Mouse (Mus musculus): ENCODE data around the gene Dhps.

Gene Dhps
- long read RNA-seq, experiment 1, transcript Dhps-202 (2 exons, 659 nt) = minor isoform, 5 of 26 reads
- long read RNA-seq, experiment 1, transcript Dhps-201 (9 exons, 1,333 nt) = major isoform, 18 of 26 reads
- long read RNA-seq, experiment 1, partial matches to known transcripts = 0 of 26 reads
- long read RNA-seq, experiment 1, other reads (novel, unspliced or antisense) = 2 of 26 reads
- long read RNA-seq, experiment 2, transcript Dhps-202 (2 exons, 659 nt) = minor isoform, 6 of 23 reads
- long read RNA-seq, experiment 2, transcript Dhps-201 (9 exons, 1,333 nt) = major isoform, 14 of 23 reads
- long read RNA-seq, experiment 2, partial matches to known transcripts = 0 of 23 reads
- long read RNA-seq, experiment 2, other reads (novel, unspliced or antisense) = 3 of 23 reads

DNA sequence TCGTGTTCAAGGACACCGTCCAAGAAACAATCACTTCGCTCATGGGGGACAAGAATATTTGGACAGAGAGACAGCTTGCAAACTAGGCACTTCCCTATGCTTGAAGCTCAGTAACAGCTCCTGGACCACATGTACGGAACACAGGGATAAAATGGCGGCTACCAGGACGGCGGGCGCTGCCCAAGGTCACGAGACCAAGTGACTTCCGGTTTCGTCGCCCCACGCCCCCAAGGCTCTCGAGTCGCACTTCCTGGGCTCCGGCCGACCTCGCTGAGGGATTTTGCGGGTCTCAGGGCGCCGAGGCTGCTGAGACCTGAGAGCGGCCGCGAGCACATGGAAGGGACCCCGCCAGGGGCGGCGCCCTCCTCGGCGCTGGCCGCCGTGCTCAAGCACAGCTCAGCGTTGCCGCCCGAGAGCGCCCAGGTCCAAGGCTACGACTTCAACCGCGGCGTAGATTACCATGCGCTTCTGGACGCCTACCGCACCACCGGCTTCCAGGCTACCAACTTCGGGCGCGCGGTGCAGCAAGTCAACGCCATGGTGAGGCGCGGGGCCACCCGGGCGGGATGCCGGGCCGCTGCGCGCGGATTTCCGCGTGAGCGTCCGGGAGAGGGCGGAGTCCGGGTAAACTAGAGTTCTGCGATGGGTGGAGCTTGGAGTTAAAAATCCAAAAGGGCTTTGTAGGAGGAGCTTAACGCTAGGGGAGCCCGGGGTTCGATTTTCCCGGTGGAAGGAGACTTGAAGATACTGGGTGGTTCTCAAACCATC lies at the start of gene Dhps:
TSS of gene Dhps (plus strand) at position 244 of the 768 bp plus-strand sequence.
- intact Hi-C loops (cut with DNase I) = loop anchor here (5.0 kb wide), 1 partner anchor 34 kb away; the partner anchor contains the start of gene Tnpo2

- intact Hi-C loops (cut with DNase I) = no loop called here
These were observed 47.7 kb upstream of the Dhps start for GRCm38 (mm10) chr8:85023846-85024245.

GRCm38 (mm10) chr8:85025098-85025932 lies 46.2 kb upstream of the Dhps start, which contains the start of gene Asna1:
Gene Asna1, minus strand, starts transcription at chr8:85025281.
- intact Hi-C loops (cut with DNase I) = loop anchor here (5.0 kb wide), 1 partner anchor 48 kb away; the partner anchor contains the start of gene Junb

DNA sequence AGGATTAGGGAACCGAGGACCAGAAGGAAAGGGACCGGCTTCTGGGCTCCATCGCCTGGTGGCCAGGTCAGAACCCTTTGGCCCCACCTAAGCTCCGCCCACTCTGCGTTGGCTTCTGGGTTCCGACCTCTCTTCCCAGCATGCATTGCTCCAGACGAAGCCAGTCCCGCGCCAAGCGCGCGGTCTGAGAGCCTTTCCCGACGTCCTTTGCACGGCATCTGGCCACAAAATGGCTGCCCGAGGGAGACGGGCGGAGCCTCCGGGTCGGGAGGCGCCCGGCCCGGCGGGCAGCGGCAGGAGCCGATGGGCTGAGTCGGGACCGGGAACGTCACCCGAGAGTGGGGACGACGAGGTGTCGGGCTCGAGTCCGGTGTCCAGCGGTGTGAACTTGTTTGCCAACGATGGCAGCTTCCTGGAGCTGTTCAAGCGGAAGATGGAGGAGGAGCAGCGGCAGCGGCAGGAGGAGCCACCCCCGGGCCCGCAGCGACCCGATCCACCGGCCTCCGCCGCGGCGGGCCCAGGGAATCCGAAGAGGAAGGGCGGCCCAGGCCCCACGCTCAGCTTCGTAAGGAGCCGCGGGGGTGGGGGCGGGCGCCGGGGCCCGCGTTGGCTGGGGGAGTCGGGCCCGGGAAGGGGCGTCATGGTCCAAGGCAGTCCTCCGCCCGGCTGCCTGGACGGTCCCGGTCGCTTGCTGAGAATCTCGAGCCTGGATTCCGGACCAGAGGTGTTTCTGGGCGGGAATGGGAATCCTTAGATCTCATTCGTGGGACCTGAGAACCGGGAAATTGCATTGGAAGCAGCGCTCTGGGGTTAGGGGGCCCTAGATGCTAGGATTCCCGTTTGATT lies 44.7 kb upstream of the Dhps start, which contains the start of gene Trir:
TSS of gene Trir (plus strand) at position 154 of the 846 bp plus-strand sequence.
- intact Hi-C loops (cut with DNase I) = loop anchor here (5.0 kb wide), 1 partner anchor 50 kb away; the partner anchor contains the start of gene Junb

DNA sequence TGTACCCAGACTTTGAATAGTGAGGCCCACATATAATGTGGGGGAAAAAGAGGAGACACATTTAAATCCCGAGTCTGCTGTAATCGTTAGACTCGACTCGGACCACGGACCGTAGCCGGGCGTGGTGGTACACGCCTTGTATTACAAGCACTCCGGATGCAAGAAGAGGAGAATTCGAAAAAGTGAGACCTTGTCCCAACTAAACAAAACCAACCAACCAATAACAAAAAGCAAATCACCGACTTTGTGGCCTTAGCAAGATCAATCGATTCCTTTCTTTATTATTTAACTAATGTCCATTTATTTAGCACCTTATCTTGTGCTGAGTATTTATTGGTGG lies 44.1 kb upstream of the Dhps start:
- intact Hi-C loops (cut with DNase I) = loop anchor here (5.0 kb wide), 1 partner anchor 50 kb away; the partner anchor contains the start of gene Junb

DNA sequence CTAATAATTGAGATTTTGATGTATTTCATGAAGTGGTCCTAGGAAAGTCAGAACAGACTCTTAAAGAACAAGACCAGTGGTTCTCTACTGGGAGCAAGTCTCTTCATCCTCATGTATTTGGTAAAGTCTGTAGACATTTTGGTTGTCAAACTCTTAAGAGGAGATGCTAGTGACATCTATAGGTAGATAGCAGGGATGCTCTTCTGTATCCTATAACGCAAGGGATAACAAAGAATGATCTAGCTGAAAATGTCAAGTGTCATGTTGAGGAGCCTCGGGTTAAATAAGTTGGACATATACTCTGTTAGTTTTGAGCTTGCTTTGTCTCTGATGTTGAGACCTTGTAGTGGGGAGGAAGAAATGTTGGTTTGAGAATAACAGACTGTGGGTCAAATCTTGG lies 43.6 kb upstream of the Dhps start:
- intact Hi-C loops (cut with DNase I) = loop anchor here (5.0 kb wide), 1 partner anchor 51 kb away; the partner anchor contains the start of gene Junb

DNA sequence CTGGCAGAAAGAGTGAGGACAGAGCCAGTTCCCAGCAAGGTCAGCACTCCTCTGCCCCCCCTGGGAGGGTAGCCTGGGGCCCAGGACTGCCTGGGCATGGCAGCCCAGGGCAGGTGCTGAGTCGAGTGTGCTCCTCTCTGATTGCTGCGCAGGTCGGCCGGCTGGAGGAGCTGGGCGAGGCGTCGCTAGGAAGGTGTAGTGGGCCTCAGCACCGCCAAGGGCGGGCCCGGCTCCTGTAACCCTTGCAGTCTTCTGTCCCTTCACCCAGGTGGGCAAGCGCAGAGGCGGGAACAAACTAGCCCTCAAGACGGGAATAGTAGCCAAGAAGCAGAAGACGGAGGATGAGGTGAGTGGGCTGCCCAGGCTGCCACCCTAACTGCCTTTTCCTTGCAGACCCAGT lies 42.3 kb upstream of the Dhps start:
- intact Hi-C loops (cut with DNase I) = loop anchor here (5.0 kb wide), 1 partner anchor 52 kb away; the partner anchor contains the start of gene Junb

DNA sequence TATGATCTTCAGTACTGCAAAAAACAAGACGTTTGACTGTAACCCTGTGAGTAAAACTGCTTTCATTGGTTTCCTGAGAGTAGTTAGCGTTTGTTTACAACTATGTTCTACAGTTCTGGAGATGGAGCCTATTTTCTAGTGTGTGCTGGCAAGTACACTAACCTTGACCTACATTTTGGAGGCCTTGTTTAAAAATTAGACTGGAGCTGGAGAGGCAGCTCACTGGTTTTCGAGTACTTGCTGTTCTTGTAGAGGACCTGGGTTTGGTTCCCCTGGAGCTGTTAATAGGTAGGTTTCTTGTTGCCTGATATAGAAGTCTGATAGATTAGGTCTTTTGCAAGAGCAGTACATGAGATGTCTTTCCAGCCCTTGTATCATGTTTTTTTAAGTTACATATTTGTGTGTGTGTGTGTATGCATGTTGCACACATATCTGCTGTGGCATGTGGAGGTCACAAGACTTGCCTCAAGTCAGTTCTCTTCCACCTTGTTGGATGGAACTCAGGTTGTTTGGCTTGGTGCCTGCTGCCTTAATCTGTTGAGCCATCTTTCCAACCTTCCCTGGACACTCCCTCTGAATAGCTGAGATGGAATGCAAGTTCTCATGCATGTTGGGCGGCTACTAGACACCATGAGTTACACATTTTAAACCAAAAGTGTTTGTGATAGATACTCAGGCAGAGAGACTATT lies 38.8 kb upstream of the Dhps start:
- intact Hi-C loops (cut with DNase I) = no loop called here

DNA sequence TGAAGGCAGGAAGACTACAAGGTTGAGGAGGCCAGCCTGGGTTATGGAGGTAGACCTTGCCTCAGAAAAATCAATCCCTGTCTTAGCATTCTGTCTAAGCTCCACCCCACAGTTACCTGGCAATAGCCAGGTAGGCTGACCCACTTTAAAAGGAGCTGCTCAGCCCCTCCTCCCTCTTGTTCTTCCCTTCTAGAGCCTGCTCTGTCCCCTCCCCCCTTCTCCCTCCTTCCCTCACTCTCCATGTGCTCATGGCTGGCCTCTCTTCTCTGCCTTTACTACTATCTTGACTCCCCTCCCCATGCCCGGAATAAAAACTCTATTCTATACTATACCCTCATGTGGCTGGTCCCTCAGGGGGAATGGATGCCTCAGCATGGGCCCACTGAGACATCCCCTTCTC lies 37.7 kb upstream of the Dhps start:
- intact Hi-C loops (cut with DNase I) = no loop called here

GRCm38 (mm10) chr8:85034764-85035163 lies 36.8 kb upstream of the Dhps start:
- intact Hi-C loops (cut with DNase I) = loop anchor here (5.0 kb wide), 1 partner anchor 38 kb away; the partner anchor contains the start of gene Dhps

DNA sequence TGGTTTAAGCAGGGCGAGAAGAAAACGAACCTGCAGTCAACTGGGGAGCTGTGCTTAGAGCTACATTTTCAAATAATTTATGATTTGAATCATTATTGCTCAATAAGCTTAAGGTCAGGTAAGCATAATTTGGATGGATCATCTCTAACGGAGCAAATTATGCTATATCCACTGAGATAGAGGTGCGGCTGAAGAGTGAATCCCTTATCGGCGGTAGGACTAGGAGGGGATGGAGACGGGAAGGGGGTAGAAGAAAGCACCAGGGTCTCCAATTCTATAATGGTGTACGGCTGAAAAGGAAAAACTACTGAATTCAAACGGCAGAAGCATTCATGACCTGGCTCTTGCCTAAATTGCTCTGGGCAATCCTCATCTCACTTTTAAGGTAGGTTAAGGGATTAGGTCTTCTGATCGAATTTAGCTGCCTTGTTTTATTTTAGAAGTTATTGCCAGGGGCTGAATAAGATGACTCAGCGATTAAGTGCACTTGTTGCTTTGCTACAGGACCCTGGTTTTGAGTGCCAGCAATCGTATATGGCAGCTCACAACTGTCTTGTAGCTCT lies 36.3 kb upstream of the Dhps start:
- intact Hi-C loops (cut with DNase I) = loop anchor here (5.0 kb wide), 1 partner anchor 37 kb away; the partner anchor contains the start of gene Dhps

DNA sequence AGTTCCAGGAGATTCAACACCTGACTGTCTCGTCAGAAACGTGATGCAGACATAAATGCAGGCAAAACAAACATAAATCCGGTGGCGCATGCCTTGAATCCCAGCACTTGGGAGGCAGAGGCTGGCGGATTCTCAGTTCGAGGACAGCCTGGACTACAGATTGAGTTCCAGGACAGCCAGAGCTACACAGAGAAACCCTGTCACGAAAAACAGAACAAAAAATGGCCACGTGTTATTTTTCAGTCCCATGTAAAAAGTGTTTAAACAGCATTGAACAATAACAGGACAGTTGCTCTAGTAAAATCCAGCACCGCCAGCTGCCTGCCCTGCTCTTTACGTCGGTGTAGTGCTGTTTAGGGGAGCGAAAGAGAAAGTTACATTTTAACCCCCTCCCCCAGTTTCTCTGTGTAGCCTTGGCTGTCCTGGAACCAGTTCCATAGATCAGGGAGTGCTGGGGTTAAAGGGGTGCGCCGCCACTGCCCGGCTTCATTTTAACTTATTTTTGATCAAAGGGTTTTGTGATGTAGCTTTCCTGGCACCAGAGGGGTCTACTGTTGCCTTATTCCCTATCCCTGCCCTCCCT lies 35.7 kb upstream of the Dhps start:
- intact Hi-C loops (cut with DNase I) = loop anchor here (5.0 kb wide), 1 partner anchor 36 kb away; the partner anchor contains the start of gene Dhps

DNA sequence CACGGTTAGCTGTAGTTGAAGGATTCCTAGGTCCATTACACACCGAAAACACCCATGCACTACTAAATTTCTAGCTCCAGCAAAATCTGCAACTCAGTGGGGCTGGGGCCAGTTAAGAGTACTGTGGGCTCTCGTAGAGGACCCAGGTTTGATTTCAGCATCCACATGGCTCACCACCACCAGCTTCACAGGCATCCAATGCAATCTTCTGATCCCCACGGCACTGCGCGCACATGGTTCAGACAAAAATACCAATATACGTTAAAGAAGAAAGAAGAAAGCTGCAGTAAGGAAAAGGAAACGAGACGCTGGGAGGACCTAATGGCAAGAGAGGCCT lies 35.2 kb upstream of the Dhps start:
- intact Hi-C loops (cut with DNase I) = loop anchor here (5.0 kb wide), 1 partner anchor 36 kb away; the partner anchor contains the start of gene Dhps

DNA sequence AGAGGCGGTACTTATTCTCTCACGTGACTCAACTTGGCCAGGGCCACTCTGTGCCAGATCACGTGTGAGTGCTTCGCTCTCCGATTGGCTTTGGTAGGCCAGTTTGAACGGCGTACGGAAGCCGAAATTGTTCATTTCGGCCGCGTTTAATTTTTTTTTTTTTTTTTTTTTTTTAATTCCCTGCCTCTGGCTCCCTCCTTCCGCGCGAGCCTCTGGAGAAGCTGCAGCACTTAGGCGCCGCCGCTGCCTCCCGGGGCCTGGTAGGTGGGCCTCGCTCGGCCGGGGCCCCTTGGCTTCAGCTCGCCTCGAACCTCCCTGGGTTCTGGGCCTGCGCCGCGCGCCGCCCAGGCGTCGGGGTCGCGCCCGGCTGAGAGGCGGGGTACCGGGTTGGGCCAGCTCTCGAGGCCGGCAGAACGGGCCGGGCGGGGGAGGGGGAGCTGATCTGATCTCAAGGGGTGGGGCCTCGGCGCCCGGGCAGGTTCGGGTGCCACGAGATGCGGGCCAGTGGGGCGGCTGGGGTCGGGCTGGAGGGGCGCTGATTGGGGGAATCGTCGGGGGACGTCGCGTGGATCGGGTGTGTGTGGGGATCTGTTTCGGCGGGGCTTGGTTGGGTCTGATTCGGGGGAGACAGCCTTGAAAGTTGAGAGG lies 34.7 kb upstream of the Dhps start, which contains the start of gene Tnpo2:
TSS of gene Tnpo2 (plus strand) at position 198 of the 648 bp plus-strand sequence.
- intact Hi-C loops (cut with DNase I) = loop anchor here (5.0 kb wide), 1 partner anchor 35 kb away; the partner anchor contains the start of gene Dhps

DNA sequence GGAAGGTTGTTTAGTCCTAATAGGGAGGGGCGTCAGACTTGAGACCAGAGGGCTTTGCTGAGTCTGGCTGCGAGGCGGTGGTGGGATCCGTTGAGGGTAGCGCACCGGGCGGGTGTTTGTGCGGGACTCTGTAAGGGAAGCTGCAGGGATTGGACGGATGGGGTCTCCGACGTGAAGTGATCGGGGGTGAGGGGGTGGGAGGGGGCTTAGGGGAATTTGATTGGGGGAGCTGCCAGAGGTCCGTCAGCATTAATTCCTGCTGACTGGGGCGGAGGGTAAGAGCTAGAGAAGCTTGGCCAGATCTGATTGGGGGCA lies 34.2 kb upstream of the Dhps start:
- intact Hi-C loops (cut with DNase I) = loop anchor here (5.0 kb wide), 1 partner anchor 35 kb away; the partner anchor contains the start of gene Dhps

GRCm38 (mm10) chr8:85037681-85038531 lies 33.7 kb upstream of the Dhps start:
- intact Hi-C loops (cut with DNase I) = loop anchor here (5.0 kb wide), 1 partner anchor 34 kb away; the partner anchor contains the start of gene Dhps

DNA sequence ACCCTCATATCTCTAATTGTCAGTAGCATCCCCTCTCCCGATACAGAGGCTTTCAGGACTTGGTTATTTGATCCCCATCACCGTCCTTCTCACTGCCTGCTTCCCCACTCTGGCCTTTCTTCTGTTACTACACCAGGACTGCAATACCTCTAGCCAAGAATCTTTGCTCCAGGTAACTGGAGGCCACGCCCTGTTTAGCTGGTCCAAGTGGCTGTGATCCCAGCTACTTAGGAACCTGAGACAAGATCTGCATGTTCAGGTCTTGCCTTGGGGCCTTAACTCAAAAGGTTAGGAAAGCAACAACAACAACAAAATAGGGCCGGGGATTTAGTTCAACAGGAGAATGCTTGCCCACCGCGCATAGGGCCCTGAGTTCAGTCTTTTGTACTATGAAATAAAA lies 27.9 kb upstream of the Dhps start:
- intact Hi-C loops (cut with DNase I) = no loop called here
